Mouse (Mus musculus): ENCODE measurements around the gene Bloc1s1. TPM values are rescaled to one million over a fixed set of nuclear protein-coding genes. Genes with fewer than 3 reads are reported as not detected.

The Bloc1s1 gene
- total RNA-seq, 2 experiments from 2014 or later, result 78.8 to 80.8 TPM

- intact Hi-C loops (cut with DNase I), result no loop called here
- no peak for DNase-seq (ENCODE audit: extremely low spot score in 1 of 2, low spot score in 2 of 2)
- H3K4me3 ChIP-seq, result no peak overlapping the region
- no peak for TF ChIP-seq CTCF (IDR thresholded peaks at IDR 0.05)
- H3K27ac ChIP-seq, result no peak overlapping the region
Measured at GRCm38 (mm10) chr10:128901409-128901808, 22.4 kb downstream of the Bloc1s1 start.

- no peak for DNase-seq (ENCODE audit: extremely low spot score in 1 of 2, low spot score in 2 of 2)
- intact Hi-C loops (cut with DNase I), result no loop called here
- H3K4me3 ChIP-seq, result no peak within 1 kb of the TSS
- no peak for TF ChIP-seq CTCF (IDR thresholded peaks at IDR 0.05)
- H3K27ac ChIP-seq, result no peak within 1 kb of the TSS
Measured at GRCm38 (mm10) chr10:128900698-128901097, 23.1 kb downstream of the Bloc1s1 start, which contains the start of gene Cd63. TSS of gene Cd63 (plus strand) at chr10:128900989.

DNA sequence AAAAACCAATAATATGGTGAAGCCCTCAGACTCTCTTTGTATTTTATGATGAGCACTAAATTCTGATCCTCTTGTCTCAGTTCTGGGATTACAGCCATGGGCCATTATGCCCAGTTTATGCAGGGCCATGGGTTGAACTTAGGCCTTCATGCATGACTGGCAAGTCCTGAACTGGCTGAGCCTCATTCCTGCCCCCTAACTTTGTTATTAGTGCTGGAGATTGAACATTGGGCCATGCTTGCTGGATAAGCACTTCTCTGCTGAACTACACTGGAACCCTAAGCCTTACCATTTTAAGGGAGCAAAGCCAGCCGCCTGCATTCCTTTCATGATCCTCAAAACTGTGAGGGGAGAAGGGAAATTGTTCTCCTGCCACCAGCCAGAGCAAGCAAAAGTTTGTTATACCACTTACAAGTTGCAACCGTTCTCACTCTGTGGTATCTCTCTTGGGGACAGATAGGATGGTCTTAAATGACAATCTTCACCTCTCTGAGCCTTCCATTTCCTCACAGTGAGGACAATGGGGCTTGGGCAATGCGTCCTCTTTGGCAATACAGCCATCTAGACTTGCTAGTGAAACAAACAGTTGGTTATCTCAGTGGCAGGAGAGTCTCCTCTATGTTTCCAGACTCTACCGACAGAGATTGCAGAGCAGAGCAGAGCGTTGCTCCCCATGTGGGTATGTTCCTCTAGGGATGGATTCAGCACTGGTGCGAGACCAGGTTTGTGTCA, 23.9 kb downstream of the Bloc1s1 start:
- DNase-seq (ENCODE audit: extremely low spot score in 1 of 2, low spot score in 2 of 2), result no peak
- intact Hi-C loops (cut with DNase I), result loop anchor here (5.0 kb wide), 1 partner anchor 77 kb away; no protein-coding TSS in a partner anchor
- H3K27ac ChIP-seq, result no peak overlapping the region
- TF ChIP-seq CTCF (IDR thresholded peaks at IDR 0.05), result no peak
- no peak overlapping the region for H3K4me3 ChIP-seq

GRCm38 (mm10) chr10:128897501-128897900, 26.3 kb downstream of the Bloc1s1 start:
- intact Hi-C loops (cut with DNase I), result loop anchor here (5.0 kb wide), 1 partner anchor 80 kb away; no protein-coding TSS in a partner anchor
- DNase-seq (ENCODE audit: extremely low spot score in 1 of 2, low spot score in 2 of 2), result peak in 1 of 2 experiments; percentile 10
- TF ChIP-seq CTCF (IDR thresholded peaks at IDR 0.05), result no peak
- Histone ChIP-seq H3K4me3 (no peak overlapping the region), H3K27ac (no peak overlapping the region)

- intact Hi-C loops (cut with DNase I), result loop anchor here (5.0 kb wide), 1 partner anchor 80 kb away; no protein-coding TSS in a partner anchor
- Histone ChIP-seq H3K4me3 (no peak overlapping the region), H3K27ac (no peak overlapping the region)
- DNase-seq (ENCODE audit: extremely low spot score in 1 of 2, low spot score in 2 of 2), result no peak
- TF ChIP-seq CTCF (IDR thresholded peaks at IDR 0.05), result no peak
Measured at GRCm38 (mm10) chr10:128896807-128897206, 27.0 kb downstream of the Bloc1s1 start.

DNA sequence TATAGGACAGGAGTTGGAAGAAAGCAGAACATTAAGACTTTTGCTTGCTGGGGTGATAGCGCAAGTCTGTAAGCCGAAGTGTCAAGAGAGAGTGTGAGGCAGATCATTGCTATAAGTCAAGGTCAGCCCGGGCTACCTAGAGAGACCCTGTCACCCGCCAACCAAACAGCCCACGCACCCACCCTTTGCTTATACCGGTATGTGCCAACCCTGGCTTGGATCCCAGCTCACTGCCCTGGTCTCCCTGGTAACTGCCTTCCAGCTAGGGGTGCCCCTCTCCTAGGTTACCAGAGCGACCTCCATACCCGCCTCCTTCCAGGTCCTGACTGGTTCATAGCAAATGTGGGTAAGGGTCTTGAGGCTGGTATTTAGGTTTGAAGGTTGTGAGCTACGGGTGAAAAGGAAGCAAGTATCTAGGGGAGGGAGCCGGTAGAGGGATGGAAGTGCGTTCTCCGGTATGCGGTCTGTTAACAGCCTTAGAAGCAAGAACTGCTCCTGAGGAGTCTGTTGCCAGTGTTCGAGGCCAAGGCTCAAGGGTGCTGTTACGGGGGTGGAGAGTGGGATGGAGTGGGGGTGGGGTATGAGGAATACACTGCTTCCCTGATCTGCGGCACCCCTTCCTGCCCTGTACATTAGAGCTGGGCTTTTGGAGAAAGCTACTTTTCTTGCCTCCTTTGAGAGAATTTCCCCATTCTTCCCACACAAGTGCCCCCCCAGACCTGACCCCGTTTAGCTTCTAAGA, 27.7 kb downstream of the Bloc1s1 start:
- H3K4me3 ChIP-seq, result no peak overlapping the region
- no peak for TF ChIP-seq CTCF (IDR thresholded peaks at IDR 0.05)
- peak in 1 of 2 experiments; percentile 45 for DNase-seq (ENCODE audit: extremely low spot score in 1 of 2, low spot score in 2 of 2)
- intact Hi-C loops (cut with DNase I), result loop anchor here (1.0 to 5.0 kb wide), 3 partner anchors 51 to 165 kb away; no protein-coding TSS in a partner anchor
- H3K27ac ChIP-seq, result peak overlapping the region; percentile 2; the same call in 1 of the 2 replicates

DNA sequence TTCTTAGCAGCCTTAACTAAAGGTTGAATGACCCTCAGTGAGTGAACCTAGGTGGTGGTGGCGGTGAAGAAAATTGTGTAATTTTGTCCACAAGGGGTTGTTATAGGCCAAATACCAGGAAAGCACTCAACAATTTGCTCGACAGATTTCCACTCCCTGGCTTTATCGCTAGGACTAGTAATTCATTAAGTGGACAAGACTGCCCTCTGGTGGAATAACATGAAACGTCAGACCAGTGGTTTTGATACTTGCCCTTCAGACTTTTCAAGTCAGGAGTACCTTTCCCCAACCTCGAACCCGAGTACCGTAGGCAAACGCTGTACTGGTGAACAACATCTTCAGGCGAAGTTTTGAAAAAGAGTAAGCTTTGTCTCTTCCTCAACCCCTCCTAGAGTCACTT, 28.4 kb downstream of the Bloc1s1 start:
- Histone ChIP-seq H3K4me3 (no peak overlapping the region), H3K27ac (0 out of 2 replicates have a peak overlapping the region, but pooled peaks have one; percentile 2)
- peak; percentile 61 to 75 for DNase-seq (ENCODE audit: extremely low spot score in 1 of 2, low spot score in 2 of 2)
- peak; percentile 90 for TF ChIP-seq CTCF (IDR thresholded peaks at IDR 0.05)
- intact Hi-C loops (cut with DNase I), result loop anchor here (1.0 to 5.0 kb wide), 3 partner anchors 50 to 164 kb away; no protein-coding TSS in a partner anchor

DNA sequence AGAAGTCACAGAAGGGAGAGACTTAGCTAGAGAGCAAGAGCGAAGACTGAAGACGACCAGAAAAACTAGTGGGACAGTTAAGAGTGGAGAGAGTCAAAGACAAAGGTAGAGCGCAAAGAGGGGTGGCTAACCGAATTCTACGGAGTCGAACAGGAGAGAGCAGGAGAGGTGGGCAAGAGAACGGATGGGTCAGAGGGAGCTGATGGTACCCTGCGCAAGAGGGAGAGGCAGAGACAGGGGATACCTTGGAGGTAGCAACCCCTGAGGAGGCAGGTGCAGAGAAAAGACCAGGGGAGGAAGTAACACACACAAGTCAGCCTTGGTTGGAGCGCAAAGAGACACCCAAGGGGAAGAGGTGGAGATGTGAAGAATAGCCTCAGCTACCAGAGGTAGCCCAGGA, 31.6 kb downstream of the Bloc1s1 start:
- H3K4me3 ChIP-seq, result peak overlapping the region; percentile 65
- H3K27ac ChIP-seq, result no peak overlapping the region
- DNase-seq (ENCODE audit: extremely low spot score in 1 of 2, low spot score in 2 of 2), result peak in 1 of 2 experiments; percentile 7
- intact Hi-C loops (cut with DNase I), result no loop called here
- no peak for TF ChIP-seq CTCF (IDR thresholded peaks at IDR 0.05)

- DNase-seq (ENCODE audit: extremely low spot score in 1 of 2, low spot score in 2 of 2), result peak; percentile 40 to 65
- TF ChIP-seq CTCF (IDR thresholded peaks at IDR 0.05), result no peak
- peak within 1 kb of the TSS; percentile 65 for H3K4me3 ChIP-seq
- H3K27ac ChIP-seq, result no peak within 1 kb of the TSS
- intact Hi-C loops (cut with DNase I), result no loop called here
Measured at GRCm38 (mm10) chr10:128891296-128892094, 32.3 kb downstream of the Bloc1s1 start, which contains the start of gene Gdf11. TSS of gene Gdf11 (minus strand) at chr10:128891718.

DNA sequence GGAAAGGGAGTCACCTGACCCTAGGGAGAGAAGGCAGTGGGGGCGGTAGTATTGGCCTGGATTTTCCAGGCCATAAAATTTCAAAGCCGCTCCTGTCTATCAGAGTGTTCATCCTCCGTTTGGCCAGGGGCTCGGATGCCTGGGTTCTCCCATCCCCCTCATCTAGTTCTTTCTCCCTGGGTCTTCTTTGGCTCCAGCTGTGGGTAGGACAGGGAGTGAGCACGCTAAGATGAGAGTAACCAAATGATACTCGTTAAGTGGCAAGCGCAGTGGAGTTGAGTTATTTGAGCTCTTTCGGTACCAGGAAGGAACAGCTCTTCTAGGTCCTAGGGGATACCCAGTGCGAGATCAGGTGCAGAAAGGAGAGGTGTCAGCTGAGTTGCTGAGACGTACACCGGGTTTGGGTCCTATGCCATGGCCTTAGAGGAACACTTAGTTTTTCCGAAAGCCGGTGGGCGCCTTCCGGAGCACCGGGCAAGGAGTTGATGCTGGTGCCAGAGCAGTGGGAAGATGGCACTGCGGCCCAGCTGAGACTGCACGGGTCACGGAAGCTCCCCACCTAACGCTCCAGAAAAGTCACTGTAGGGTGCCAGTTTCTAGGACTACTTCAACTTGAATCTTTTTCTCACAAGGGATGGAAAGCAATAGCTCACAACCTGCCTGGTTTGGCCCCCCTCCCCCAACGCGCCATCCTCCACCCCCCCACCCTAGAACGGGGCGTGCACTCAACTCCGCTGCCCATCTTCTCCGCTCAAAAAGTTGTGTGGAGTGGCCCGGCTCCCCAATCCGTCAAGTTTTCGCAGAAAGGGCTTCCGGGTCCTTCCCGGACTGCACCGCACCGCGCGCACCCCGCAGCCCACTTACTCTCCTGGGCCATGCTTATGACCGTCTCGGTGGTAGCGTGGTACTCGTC, 33.2 kb downstream of the Bloc1s1 start:
- H3K4me3 ChIP-seq, result peak overlapping the region; percentile 65
- DNase-seq (ENCODE audit: extremely low spot score in 1 of 2, low spot score in 2 of 2), result peak in 1 of 2 experiments; percentile 8
- no peak overlapping the region for H3K27ac ChIP-seq
- intact Hi-C loops (cut with DNase I), result no loop called here
- TF ChIP-seq CTCF (IDR thresholded peaks at IDR 0.05), result no peak

Data from left cerebral cortex, adult 2 months (tissue).